Mouse (Mus musculus) stomach, embryonic 14.5 days (tissue): ENCODE results near the gene Clec10a. TPM values are rescaled to one million over a fixed set of nuclear protein-coding genes. Genes with fewer than 3 reads are reported as not detected.

Experiments
- polyA plus RNA-seq: library from polyadenylated mRNA; unstranded; fragments of >200 nt; fragmentation: Nextera tagmentation; extraction: Ambion mirVana; gene quantifications from 2 replicates; pipeline ENCODE4 v1.2.1, GENCODE M21; 2014

Clec10a gene
- polyA plus RNA-seq, 1 experiment from 2014 or later, result 0.98 TPM

Other genes with a start within 250 kb of the Clec10a start
- gene Gps2, start 242.3 kb upstream of the Clec10a start, polyA plus RNA-seq, result 71.3 and 80.0 TPM in 2 replicates
- gene Eif5a, start 234.2 kb upstream of the Clec10a start, polyA plus RNA-seq, result 1,510 and 1,553 TPM in 2 replicates
- gene Ybx2, start 220.4 kb upstream of the Clec10a start, polyA plus RNA-seq, result 6.6 and 8.9 TPM in 2 replicates
- gene Slc2a4, start 208.0 kb upstream of the Clec10a start, polyA plus RNA-seq, result 31.3 and 31.5 TPM in 2 replicates
- 196 and 205 TPM in 2 replicates for gene Cldn7, start 191.4 kb upstream of the Clec10a start, polyA plus RNA-seq
- gene Ctdnep1, start 175.0 kb upstream of the Clec10a start, polyA plus RNA-seq, result 27.2 and 29.5 TPM in 2 replicates
- gene Elp5, start 173.7 kb upstream of the Clec10a start, polyA plus RNA-seq, result 104 and 111 TPM in 2 replicates
- 496 and 523 TPM in 2 replicates for gene Gabarap, start 165.1 kb upstream of the Clec10a start, polyA plus RNA-seq
- gene Phf23, start 160.4 kb upstream of the Clec10a start, polyA plus RNA-seq, result 40.2 and 47.9 TPM in 2 replicates
- 29.0 and 29.9 TPM in 2 replicates for gene Dvl2, start 155.6 kb upstream of the Clec10a start, polyA plus RNA-seq
- 61.3 and 62.7 TPM in 2 replicates for gene Acadvl, start 140.8 kb upstream of the Clec10a start, polyA plus RNA-seq
- gene Dlg4, start 139.3 kb upstream of the Clec10a start, polyA plus RNA-seq, result 12.4 and 13.8 TPM in 2 replicates
- gene Asgr1, start 102.1 kb upstream of the Clec10a start, polyA plus RNA-seq, result not detected in 2 replicates
- 0.54 TPM in 1 of 2 replicates, not detected in the other for gene Asgr2, start 63.6 kb upstream of the Clec10a start, polyA plus RNA-seq
- gene Mgl2, start 25.9 kb upstream of the Clec10a start, polyA plus RNA-seq, result 0.25 and 0.29 TPM in 2 replicates
- 0.69 and 1.5 TPM in 2 replicates for gene Slc16a11, start 56.6 kb downstream of the Clec10a start, polyA plus RNA-seq
- gene Slc16a13, start 64.9 kb downstream of the Clec10a start, polyA plus RNA-seq, result 5.6 and 8.8 TPM in 2 replicates
- 11.3 and 12.0 TPM in 2 replicates for gene Bcl6b, start 73.6 kb downstream of the Clec10a start, polyA plus RNA-seq
- gene 0610010K14Rik, start 81.7 kb downstream of the Clec10a start, polyA plus RNA-seq, result 164 and 167 TPM in 2 replicates
- 9.2 and 13.3 TPM in 2 replicates for gene Gm21988, start 83.6 kb downstream of the Clec10a start, polyA plus RNA-seq
- 157 and 164 TPM in 2 replicates for gene Rnasek, start 83.6 kb downstream of the Clec10a start, polyA plus RNA-seq
- gene Alox12, start 99.2 kb downstream of the Clec10a start, polyA plus RNA-seq, result 13.0 and 14.6 TPM in 2 replicates
- gene Alox12e, start 166.4 kb downstream of the Clec10a start, polyA plus RNA-seq, result not detected in 2 replicates
- gene Alox15, start 195.8 kb downstream of the Clec10a start, polyA plus RNA-seq, result 2.4 and 4.1 TPM in 2 replicates